32 mouse cellular contexts compared by ENCODE assay signal in the genomic region with DNA sequence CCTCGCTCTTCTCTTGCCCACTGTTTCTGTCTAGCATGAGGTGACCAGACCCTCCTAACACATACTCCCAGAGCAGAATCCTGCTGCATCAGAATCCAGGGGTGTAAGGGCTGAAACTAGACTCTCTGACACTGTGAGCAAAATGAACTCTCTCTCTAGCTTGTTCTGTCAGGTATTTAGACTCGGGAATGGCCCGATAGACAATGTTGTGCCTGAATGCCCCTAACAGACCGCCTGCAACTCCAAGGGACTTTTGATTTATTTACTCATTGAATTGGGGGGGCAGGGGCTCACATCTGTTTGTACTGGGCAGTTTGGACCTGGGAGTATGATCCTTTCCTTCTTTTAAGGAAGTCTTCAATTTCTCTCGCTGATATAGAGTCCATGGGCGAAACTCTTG.
"Had no signal": no experiment of that assay in that cellular context is flagged by ENCODE, and none has a peak within 500 bp of the region (broad histone marks: within the 10 kb centered on the region; RNA-seq: fewer than 3 reads in every experiment).

No protein-coding gene starts in this region.

- H3K27ac ChIP-seq: heart, embryonic 13.5 days; heart, embryonic 15.5 days; hindbrain, embryonic 10.5 days; hindbrain, embryonic 12.5 days; hindbrain, embryonic 13.5 days; hindbrain, embryonic 14.5 days; hindbrain, embryonic 15.5 days; hindbrain, postnatal 0 days; intestine, embryonic 15.5 days; kidney, embryonic 15.5 days; kidney, postnatal 0 days; layer of hippocampus, adult 2 months; left cerebral cortex, adult 2 months had no signal

- H3K9me3 ChIP-seq: heart, embryonic 15.5 days; hindbrain, embryonic 10.5 days; hindbrain, embryonic 12.5 days; hindbrain, embryonic 13.5 days; hindbrain, embryonic 15.5 days; intestine, embryonic 15.5 days; kidney, embryonic 15.5 days had no signal

- H3K9ac ChIP-seq: heart, embryonic 12.5 days; heart, embryonic 13.5 days; heart, embryonic 15.5 days; hindbrain, embryonic 12.5 days; hindbrain, embryonic 13.5 days; hindbrain, embryonic 14.5 days; hindbrain, embryonic 15.5 days; intestine, embryonic 15.5 days; kidney, embryonic 15.5 days had no signal

- H3K4me2 ChIP-seq: heart, embryonic 12.5 days; heart, embryonic 13.5 days; heart, embryonic 15.5 days; hindbrain, embryonic 12.5 days; hindbrain, embryonic 13.5 days; hindbrain, embryonic 14.5 days; hindbrain, embryonic 15.5 days; intestine, embryonic 15.5 days; kidney, embryonic 15.5 days had no signal

- H3K36me3 ChIP-seq: heart, embryonic 12.5 days; heart, embryonic 13.5 days; heart, embryonic 15.5 days; hindbrain, embryonic 10.5 days; hindbrain, embryonic 12.5 days; hindbrain, embryonic 13.5 days; hindbrain, embryonic 15.5 days; intestine, embryonic 15.5 days; kidney, embryonic 15.5 days had no signal

- DNase-seq: heart, postnatal 10 days; heart, postnatal 36 days; heart, postnatal 4 days; kidney, adult 11 months; kidney, adult 18-20 months; kidney, adult 2 months; kidney, adult 8-10 months; kidney, adult 9 months; kidney, postnatal 10 days; kidney, postnatal 14 days; kidney, postnatal 25 days; kidney, postnatal 36 days; kidney, postnatal 4 days; layer of hippocampus, adult 9-11 months; layer of hippocampus, postnatal 36 days had no signal

- H3K4me3 ChIP-seq: heart, embryonic 12.5 days; heart, embryonic 13.5 days; heart, embryonic 15.5 days; hindbrain, embryonic 10.5 days; hindbrain, embryonic 12.5 days; hindbrain, embryonic 13.5 days; hindbrain, embryonic 15.5 days; intestine, embryonic 15.5 days; kidney, embryonic 15.5 days; layer of hippocampus, adult 2 months; left cerebral cortex, adult 2 months had no signal

- H3K4me1 ChIP-seq: heart, embryonic 12.5 days; heart, embryonic 13.5 days; heart, embryonic 15.5 days; hindbrain, embryonic 13.5 days; intestine, embryonic 15.5 days; kidney, embryonic 15.5 days had no signal

- ATAC-seq: hindbrain, embryonic 16.5 days; hindbrain, postnatal 0 days; inflammation-experienced regulatory T-cells, adult 6 months; intestine, embryonic 15.5 days; intestine, embryonic 16.5 days had no signal

- H3K27me3 ChIP-seq: heart, embryonic 12.5 days; heart, embryonic 13.5 days; heart, embryonic 15.5 days; hindbrain, embryonic 13.5 days; hindbrain, embryonic 15.5 days; intestine, embryonic 15.5 days; kidney, embryonic 15.5 days had no signal
